Mouse (Mus musculus): ENCODE data around the gene Vps18. TPM values are rescaled to one million over a fixed set of nuclear protein-coding genes. Genes with fewer than 3 reads are reported as not detected.
A peak's percentile ranks its signal among the peaks of the same experiment; 100 is the strongest.

The Vps18 gene
- polyA plus RNA-seq, 1 experiment from 2014 or later = 12.0 TPM

DNA sequence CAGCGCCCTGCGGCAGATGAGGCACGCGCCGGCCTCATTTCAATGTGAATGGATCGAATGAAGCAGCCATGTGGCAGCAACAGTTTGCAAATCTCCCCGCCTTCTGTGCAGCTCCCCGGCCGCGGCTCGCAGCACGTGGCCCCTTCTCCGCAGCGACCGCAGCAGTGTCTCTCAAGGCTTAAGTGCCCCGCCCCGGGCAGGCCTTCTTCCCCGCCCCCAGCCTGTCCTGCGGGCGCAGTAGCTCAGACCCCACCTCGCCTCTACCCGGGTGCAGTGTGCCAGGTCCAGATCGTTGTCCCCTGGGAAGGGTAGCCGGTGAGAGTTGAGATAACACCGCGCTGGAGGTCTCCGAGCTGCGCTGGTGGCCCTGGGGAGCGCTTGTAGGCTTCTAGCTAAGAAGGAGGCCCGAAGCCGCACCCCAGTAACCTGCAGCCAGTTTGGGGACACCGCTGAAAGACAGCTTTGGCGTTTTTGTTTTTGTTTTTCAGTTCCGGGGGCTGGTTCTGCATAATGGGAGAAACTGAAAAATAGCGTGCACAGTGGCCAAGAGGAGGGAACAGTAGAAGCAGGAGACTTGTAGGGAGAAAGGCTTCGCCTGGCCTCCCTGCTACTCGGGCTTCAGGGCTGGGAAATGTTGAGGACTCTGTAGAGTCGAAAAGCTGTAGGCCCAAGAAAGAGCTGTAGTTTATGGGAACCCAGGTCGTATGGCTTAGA lies 34.2 kb downstream of the Vps18 start:
- H3K4me3 ChIP-seq (ENCODE audit: low read depth, low read length) = peak overlapping the region; percentile 28
- no peaks in the 10 kb centered on the region for H3K9me3 ChIP-seq (replicated peaks; ENCODE audit: control insufficient read depth, low read length)
- peak overlapping the region; percentile 46 for H3K9ac ChIP-seq (ENCODE audit: low read length)
- H3K27ac ChIP-seq (ENCODE audit: low read depth, low read length) = peak overlapping the region; percentile 21; the same call in 1 of the 2 replicates
- ATAC-seq (peak; percentile 89), DNase-seq (ENCODE audit: low spot score) (peak; percentile 93)
- H3K27me3 ChIP-seq (replicated peaks; ENCODE audit: control insufficient read depth, insufficient read depth, low read length) = peaks cover 85% of the 10 kb centered on the region
- WGBS = 2% methylated on average over 36 of the region's 39 CpGs
- peak overlapping the region; percentile 65 for H3K4me2 ChIP-seq (ENCODE audit: low read length)
- H3K4me1 ChIP-seq (ENCODE audit: control insufficient read depth, insufficient read depth, low read length) = peaks cover 37% of the 10 kb centered on the region
- no peaks in the 10 kb centered on the region for H3K36me3 ChIP-seq (ENCODE audit: control insufficient read depth, insufficient read depth, low read length)

DNA sequence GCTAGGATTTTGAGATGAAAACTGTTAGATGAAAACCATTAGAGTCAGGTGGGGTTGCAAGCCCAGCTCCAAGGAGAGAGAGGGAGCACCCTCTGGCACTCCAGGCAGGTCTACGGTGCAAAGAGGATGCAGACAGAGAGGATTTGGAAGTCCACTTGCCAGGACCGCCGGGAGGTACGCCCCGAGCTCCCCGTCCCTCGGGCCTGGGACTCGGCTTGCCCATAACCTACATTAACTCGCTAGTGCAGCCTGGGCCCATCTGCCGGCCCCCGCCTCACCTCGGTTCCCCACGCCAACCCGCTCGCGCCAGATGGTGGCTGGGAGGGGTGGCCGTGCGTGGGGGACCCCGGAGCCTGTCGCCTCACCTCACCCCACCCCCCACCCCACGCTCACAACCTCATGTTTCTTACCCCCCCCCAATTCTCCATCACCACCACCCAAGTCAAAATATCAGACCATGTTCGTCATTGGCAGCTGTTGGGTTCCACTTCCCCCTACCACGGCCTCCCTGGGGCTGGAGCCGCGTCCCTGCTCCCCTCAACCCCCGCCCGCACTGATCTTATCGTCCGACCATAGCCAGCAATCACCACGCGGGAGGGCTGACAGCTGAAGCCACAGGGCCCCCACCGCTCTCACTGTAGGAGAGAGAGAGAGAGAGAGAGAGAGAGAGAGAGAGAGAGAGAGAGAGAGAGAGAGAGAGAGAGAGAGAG lies 35.5 kb downstream of the Vps18 start:
- ATAC-seq (no peak), DNase-seq (ENCODE audit: low spot score) (no peak)
- Histone ChIP-seq H3K36me3 (ENCODE audit: control insufficient read depth, insufficient read depth, low read length) (no peaks in the 10 kb centered on the region), H3K9me3 (replicated peaks; ENCODE audit: control insufficient read depth, low read length) (no peaks in the 10 kb centered on the region), H3K9ac (ENCODE audit: low read length) (0 out of 2 replicates have a peak overlapping the region, but pooled peaks have one; percentile 21), H3K27me3 (replicated peaks; ENCODE audit: control insufficient read depth, insufficient read depth, low read length) (peaks cover 90% of the 10 kb centered on the region), H3K4me2 (ENCODE audit: low read length) (peak overlapping the region; percentile 68), H3K4me1 (ENCODE audit: control insufficient read depth, insufficient read depth, low read length) (peaks cover 37% of the 10 kb centered on the region), H3K27ac (ENCODE audit: low read depth, low read length) (no peak overlapping the region), H3K4me3 (ENCODE audit: low read depth, low read length) (no peak overlapping the region)
- WGBS = 3% methylated on average over 32 of the region's 32 CpGs

DNA sequence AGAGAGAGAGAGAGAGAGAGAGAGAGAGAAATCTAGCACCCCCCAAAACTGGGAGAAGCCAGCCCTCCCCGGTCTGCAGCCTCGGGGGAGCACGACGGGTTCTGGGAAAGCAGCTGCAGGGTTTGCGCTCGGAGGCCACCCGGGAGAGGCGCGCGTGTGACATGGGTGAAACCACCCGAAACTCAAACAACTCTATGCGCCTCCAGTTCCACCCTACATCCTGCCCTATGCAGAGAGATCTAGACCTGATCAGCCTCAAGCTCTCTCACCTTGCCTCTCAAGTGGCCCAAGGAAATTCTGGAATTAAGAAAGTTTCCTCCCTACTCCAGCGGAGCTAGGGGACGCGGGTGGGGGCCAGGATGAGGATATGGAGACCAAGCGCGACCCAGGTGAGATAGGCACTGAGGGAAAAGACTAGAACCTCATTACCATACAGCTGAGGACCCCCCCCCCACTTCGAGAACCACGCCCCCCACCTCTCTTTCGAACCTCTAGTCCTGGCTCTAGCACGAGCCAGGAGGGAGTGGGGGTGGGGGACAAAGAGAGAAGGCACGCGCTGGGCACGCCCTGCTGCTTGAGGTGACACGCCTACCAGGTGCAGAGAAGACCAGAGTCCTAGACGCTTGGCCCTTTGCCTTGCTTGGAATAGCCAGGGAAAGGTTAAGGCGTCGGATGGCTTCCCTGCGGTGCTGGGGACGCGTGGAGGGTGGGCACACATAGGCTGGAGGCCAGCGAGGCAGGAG lies 36.2 kb downstream of the Vps18 start:
- Histone ChIP-seq H3K9ac (ENCODE audit: low read length) (peak overlapping the region; percentile 8; the same call in 1 of the 2 replicates), H3K27ac (ENCODE audit: low read depth, low read length) (no peak overlapping the region)
- WGBS = 1% methylated on average over 32 of the region's 32 CpGs

DNA sequence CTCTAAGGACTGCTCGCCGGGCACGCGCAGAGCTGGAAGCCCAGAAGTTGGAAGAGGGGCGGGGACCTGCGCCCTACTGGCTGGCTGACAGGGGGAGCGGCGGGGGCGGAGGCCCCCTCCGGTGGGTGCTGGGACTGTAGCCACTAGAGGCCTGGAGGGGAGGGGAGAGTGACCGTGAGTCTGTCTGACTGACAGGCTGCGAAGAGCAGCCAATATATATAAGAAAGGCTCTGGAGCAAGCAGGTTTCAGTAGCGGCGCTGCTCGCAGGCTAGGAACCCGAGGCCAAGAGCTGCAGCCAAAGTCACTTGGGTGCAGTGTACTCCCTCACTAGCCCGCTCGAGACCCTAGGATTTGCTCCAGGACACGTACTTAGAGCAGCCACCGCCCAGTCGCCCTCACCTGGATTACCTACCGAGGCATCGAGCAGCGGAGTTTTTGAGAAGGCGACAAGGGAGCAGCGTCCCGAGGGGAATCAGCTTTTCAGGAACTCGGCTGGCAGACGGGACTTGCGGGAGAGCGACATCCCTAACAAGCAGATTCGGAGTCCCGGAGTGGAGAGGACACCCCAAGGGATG lies 37.1 kb downstream of the Vps18 start, which contains the start of gene Dll4:
TSS of gene Dll4 (plus strand) at position 217 of the 576 bp plus-strand sequence.
- H3K9ac ChIP-seq (ENCODE audit: low read length) = peak within 1 kb of the TSS; percentile 47
- H3K4me2 ChIP-seq (ENCODE audit: low read length) = peak within 1 kb of the TSS; percentile 68
- DNase-seq (ENCODE audit: low spot score) = peak; percentile 64
- no peak for ATAC-seq
- no peaks in the 10 kb centered on the region for H3K9me3 ChIP-seq (replicated peaks; ENCODE audit: control insufficient read depth, low read length)
- H3K36me3 ChIP-seq (ENCODE audit: control insufficient read depth, insufficient read depth, low read length) = no peaks in the 10 kb centered on the region
- peak within 1 kb of the TSS; percentile 34 for H3K4me3 ChIP-seq (ENCODE audit: low read depth, low read length)
- H3K27me3 ChIP-seq (replicated peaks; ENCODE audit: control insufficient read depth, insufficient read depth, low read length) = peaks cover 92% of the 10 kb centered on the region
- H3K27ac ChIP-seq (ENCODE audit: low read depth, low read length) = 0 out of 2 replicates have a peak within 1 kb of the TSS, but pooled peaks have one; percentile 14
- H3K4me1 ChIP-seq (ENCODE audit: control insufficient read depth, insufficient read depth, low read length) = peaks cover 37% of the 10 kb centered on the region
- WGBS = under 1% methylated on average over 33 of the region's 33 CpGs

More for the DNA sequence above, 36.2 kb downstream of the Vps18 start:
- peaks cover 37% of the 10 kb centered on the region for H3K4me1 ChIP-seq (ENCODE audit: control insufficient read depth, insufficient read depth, low read length)
- peak overlapping the region; percentile 68 for H3K4me2 ChIP-seq (ENCODE audit: low read length)
- ATAC-seq = no peak
- H3K9me3 ChIP-seq (replicated peaks; ENCODE audit: control insufficient read depth, low read length) = no peaks in the 10 kb centered on the region
- DNase-seq (ENCODE audit: low spot score) = no peak
- peak overlapping the region; percentile 34; the same call in 1 of the 2 replicates for H3K4me3 ChIP-seq (ENCODE audit: low read depth, low read length)
- peaks cover 92% of the 10 kb centered on the region for H3K27me3 ChIP-seq (replicated peaks; ENCODE audit: control insufficient read depth, insufficient read depth, low read length)
- H3K36me3 ChIP-seq (ENCODE audit: control insufficient read depth, insufficient read depth, low read length) = no peaks in the 10 kb centered on the region

DNA sequence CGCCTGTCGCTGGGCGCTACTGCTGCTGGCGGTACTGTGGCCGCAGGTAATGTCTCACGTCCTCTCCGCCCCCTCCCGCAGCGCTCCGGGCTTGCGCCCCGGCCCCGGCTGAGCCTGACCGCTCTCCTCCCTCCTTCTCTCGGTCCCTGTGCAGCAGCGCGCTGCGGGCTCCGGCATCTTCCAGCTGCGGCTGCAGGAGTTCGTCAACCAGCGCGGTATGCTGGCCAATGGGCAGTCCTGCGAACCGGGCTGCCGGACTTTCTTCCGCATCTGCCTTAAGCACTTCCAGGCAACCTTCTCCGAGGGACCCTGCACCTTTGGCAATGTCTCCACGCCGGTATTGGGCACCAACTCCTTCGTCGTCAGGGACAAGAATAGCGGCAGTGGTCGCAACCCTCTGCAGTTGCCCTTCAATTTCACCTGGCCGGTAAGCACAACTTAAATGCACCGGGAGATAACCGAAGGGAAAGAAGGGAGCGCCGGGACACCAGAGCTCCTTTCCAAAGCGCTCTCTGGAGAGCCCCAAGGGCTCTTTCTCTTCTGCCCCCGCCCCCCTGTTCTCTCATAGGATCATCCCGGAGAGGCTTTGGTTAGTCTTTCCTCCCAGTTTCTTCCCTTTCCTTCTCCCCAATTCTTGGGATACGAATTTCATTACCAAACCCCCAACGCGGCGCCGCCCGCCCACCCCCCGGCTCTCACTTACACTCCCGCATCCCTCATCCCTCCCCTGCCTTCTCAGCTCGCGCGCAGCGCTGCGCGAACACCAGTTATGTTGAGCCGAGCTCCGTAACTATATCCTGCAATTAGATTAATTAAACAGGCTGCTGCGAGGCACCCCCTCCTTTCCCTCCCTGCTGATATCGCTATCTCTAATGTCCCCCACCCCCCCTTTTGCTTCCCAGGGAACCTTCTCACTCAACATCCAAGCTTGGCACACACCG lies 37.9 kb downstream of the Vps18 start:
- Histone ChIP-seq H3K9ac (ENCODE audit: low read length) (peak overlapping the region; percentile 47), H3K4me2 (ENCODE audit: low read length) (peak overlapping the region; percentile 68), H3K9me3 (replicated peaks; ENCODE audit: control insufficient read depth, low read length) (no peaks in the 10 kb centered on the region), H3K4me3 (ENCODE audit: low read depth, low read length) (peak overlapping the region; percentile 34), H3K27ac (ENCODE audit: low read depth, low read length) (0 out of 2 replicates have a peak overlapping the region, but pooled peaks have one; percentile 14), H3K4me1 (ENCODE audit: control insufficient read depth, insufficient read depth, low read length) (peaks cover 36% of the 10 kb centered on the region), H3K36me3 (ENCODE audit: control insufficient read depth, insufficient read depth, low read length) (no peaks in the 10 kb centered on the region), H3K27me3 (replicated peaks; ENCODE audit: control insufficient read depth, insufficient read depth, low read length) (peaks cover 89% of the 10 kb centered on the region)
- under 1% methylated on average over 61 of the region's 61 CpGs for WGBS
- DNase-seq (ENCODE audit: low spot score) = peak; percentile 64
- ATAC-seq = no peak

DNA sequence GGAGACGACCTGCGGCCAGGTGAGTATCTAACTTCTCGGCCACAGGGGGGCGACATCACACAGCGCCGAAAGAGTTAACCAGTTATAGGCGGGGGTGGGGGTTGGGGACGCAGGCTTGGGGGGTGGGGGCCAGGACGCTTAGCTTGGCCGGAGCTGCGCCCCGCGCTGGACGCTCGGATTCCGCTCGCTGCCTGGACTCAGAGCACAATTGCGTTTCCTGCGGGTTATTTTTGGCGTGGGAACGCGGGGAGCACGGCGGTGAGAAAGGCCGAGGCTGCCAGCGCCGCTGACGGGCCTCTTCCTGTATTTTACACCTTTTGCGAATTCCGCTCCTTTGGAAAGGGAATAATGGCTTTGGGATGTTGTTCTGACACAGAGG lies 38.6 kb downstream of the Vps18 start:
- Histone ChIP-seq H3K27me3 (replicated peaks; ENCODE audit: control insufficient read depth, insufficient read depth, low read length) (peaks cover 88% of the 10 kb centered on the region), H3K36me3 (ENCODE audit: control insufficient read depth, insufficient read depth, low read length) (no peaks in the 10 kb centered on the region), H3K4me1 (ENCODE audit: control insufficient read depth, insufficient read depth, low read length) (peaks cover 32% of the 10 kb centered on the region), H3K9me3 (replicated peaks; ENCODE audit: control insufficient read depth, low read length) (no peaks in the 10 kb centered on the region), H3K4me2 (ENCODE audit: low read length) (peak overlapping the region; percentile 68), H3K4me3 (ENCODE audit: low read depth, low read length) (peak overlapping the region; percentile 34), H3K9ac (ENCODE audit: low read length) (peak overlapping the region; percentile 26; the same call in 1 of the 2 replicates), H3K27ac (ENCODE audit: low read depth, low read length) (no peak overlapping the region)
- 0% methylated on average over 30 of the region's 30 CpGs for WGBS
- no peak for ATAC-seq
- no peak for DNase-seq (ENCODE audit: low spot score)

DNA sequence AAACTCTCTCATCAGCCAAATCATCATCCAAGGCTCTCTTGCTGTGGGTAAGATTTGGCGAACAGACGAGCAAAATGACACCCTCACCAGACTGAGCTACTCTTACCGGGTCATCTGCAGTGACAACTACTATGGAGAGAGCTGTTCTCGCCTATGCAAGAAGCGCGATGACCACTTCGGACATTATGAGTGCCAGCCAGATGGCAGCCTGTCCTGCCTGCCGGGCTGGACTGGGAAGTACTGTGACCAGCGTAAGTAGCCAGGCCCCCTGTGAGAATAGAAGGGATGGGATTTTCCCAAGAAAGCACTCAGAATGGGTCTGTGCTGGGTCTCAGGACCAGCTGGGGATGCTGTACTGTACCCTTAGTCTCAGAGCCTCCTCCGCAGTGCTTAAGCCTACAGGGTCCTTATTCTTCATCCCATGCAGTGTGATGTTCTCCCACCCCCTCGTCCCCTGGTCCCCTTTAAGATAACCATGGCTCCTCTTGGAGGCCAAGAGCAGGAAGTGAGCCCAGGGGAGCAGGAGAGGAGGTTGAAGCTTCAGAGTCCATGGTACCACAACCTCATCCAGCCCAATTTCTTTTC lies 39.5 kb downstream of the Vps18 start:
- ATAC-seq = no peak
- Histone ChIP-seq H3K4me1 (ENCODE audit: control insufficient read depth, insufficient read depth, low read length) (peaks cover 25% of the 10 kb centered on the region), H3K9me3 (replicated peaks; ENCODE audit: control insufficient read depth, low read length) (no peaks in the 10 kb centered on the region), H3K4me3 (ENCODE audit: low read depth, low read length) (no peak overlapping the region), H3K36me3 (ENCODE audit: control insufficient read depth, insufficient read depth, low read length) (no peaks in the 10 kb centered on the region), H3K27ac (ENCODE audit: low read depth, low read length) (no peak overlapping the region), H3K4me2 (ENCODE audit: low read length) (peak overlapping the region; percentile 4; the same call in 1 of the 2 replicates), H3K27me3 (replicated peaks; ENCODE audit: control insufficient read depth, insufficient read depth, low read length) (peaks cover 82% of the 10 kb centered on the region), H3K9ac (ENCODE audit: low read length) (0 out of 2 replicates have a peak overlapping the region, but pooled peaks have one; percentile 4)
- DNase-seq (ENCODE audit: low spot score) = no peak
- WGBS = 17% methylated on average over 11 of the region's 11 CpGs
